Mouse (Mus musculus): Measurements from ENCODE around the gene B3glct. TPM values are rescaled to one million over a fixed set of nuclear protein-coding genes. Genes with fewer than 3 reads are reported as not detected.

Gene B3glct
- total and polyA plus RNA-seq, 2 experiments, result 0.66 to 1.1 TPM

DNA sequence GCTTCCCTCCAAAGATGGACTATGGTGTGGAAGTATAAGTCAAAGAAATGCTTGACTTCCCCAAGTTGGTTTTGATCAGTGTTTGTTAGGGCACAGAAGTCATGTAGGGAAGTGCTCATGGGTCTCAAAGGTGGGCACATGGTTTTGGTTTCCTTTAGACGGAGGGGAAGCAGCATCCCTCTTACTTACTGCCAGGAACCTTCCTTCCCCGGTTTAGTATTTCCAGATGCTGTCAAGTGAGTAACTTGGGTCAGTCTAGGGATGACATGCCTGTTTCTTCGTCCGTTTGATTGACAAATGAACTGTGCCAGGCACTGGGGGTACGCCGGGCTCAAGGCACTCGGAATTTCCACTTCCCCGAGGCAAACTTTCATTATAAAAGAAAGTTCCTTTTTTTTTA is 89.1 kb downstream of the B3glct start:
- no peaks in the 10 kb centered on the region for H3K36me3 ChIP-seq (ENCODE audit: control insufficient read depth, insufficient read depth, low read length)
- H3K9ac ChIP-seq (ENCODE audit: low read depth, low read length), result no peak overlapping the region
- no peak for DNase-seq (ENCODE audit: extremely low read depth, low read depth, low spot score)
- TF ChIP-seq POLR2A (IDR thresholded peaks at IDR 0.05; ENCODE audit: extremely low read depth, insufficient read depth, low read length) (no peak), CTCF (IDR thresholded peaks at IDR 0.05; ENCODE audit: low read depth, low read length) (no peak)
- 82% methylated on average over 8 of the region's 8 CpGs for WGBS
- no peaks in the 10 kb centered on the region for H3K4me1 ChIP-seq (ENCODE audit: control insufficient read depth, insufficient read depth, low read length)
- H3K79me2 ChIP-seq (ENCODE audit: control insufficient read depth, insufficient read depth, low read length), result no peaks in the 10 kb centered on the region
- no peak overlapping the region for H3K27ac ChIP-seq (replicated peaks; ENCODE audit: insufficient read depth, low read depth, low read length)
- H3K27me3 ChIP-seq (ENCODE audit: control insufficient read depth, insufficient read depth, low read length), result no peaks in the 10 kb centered on the region
- H3K4me3 ChIP-seq (ENCODE audit: insufficient read depth, low read depth, low read length), result no peak overlapping the region

DNA sequence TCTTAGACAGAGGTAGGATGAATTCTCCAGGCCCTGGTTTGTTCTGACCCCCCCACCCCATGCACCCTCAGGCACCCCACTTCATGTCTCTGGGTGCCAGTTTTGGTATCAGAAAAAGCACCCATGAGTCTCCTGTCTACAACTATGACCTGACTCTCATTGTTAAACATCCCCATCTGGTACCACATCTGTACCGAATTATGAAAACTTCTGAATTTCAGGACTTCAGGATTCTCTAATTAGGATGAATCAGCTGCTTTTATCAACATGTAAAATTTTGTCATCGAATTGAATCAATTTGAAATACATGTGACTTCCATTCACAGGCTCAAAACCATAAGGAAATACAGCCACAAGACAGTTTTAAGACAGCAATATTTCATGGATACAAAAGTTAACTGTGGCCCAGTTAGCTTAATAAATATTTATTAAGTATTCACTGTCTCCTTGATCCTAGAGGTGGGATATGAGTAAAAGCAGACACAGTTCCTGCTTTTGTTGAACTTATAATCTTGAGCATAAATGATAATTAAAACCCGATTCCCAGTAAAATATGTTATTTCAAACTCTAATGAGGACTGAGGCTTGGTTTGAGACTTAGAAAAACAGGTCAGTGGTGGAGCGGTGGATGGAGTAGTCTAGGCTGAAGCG is 89.7 kb downstream of the B3glct start:
- H3K9ac ChIP-seq (ENCODE audit: low read depth, low read length), result no peak overlapping the region
- H3K27ac ChIP-seq (replicated peaks; ENCODE audit: insufficient read depth, low read depth, low read length), result no peak overlapping the region
- H3K36me3 ChIP-seq (ENCODE audit: control insufficient read depth, insufficient read depth, low read length), result no peaks in the 10 kb centered on the region
- no peak overlapping the region for H3K4me3 ChIP-seq (ENCODE audit: insufficient read depth, low read depth, low read length)
- DNase-seq (ENCODE audit: extremely low read depth, low read depth, low spot score), result no peak
- no peaks in the 10 kb centered on the region for H3K4me1 ChIP-seq (ENCODE audit: control insufficient read depth, insufficient read depth, low read length)
- TF ChIP-seq CTCF (IDR thresholded peaks at IDR 0.05; ENCODE audit: low read depth, low read length), result no peak
- TF ChIP-seq POLR2A (IDR thresholded peaks at IDR 0.05; ENCODE audit: extremely low read depth, insufficient read depth, low read length), result no peak
- H3K79me2 ChIP-seq (ENCODE audit: control insufficient read depth, insufficient read depth, low read length), result no peaks in the 10 kb centered on the region
- no peaks in the 10 kb centered on the region for H3K27me3 ChIP-seq (ENCODE audit: control insufficient read depth, insufficient read depth, low read length)
- 83% methylated on average over 5 of the region's 5 CpGs for WGBS

DNA sequence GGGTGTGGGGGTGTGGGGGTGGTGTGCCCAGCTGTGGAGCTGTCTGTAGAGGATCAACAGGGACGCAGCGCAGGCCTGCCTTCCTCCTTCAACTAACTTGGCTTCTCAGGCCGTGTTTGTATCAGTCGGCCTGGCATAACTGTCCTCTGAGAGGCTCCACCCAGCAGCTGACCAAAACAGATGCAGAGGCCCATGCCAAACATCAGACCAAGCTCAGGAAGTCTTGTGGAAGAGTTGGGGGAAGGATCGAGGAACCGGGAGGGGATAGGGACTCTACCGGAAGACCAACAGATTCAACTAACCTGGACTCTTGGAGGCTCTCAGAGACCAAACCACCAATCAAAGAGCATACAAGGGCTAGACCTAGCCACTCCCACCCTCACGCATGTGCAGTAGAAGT is 91.6 kb downstream of the B3glct start:
- H3K79me2 ChIP-seq (ENCODE audit: control insufficient read depth, insufficient read depth, low read length), result no peaks in the 10 kb centered on the region
- no peaks in the 10 kb centered on the region for H3K27me3 ChIP-seq (ENCODE audit: control insufficient read depth, insufficient read depth, low read length)
- TF ChIP-seq CTCF (IDR thresholded peaks at IDR 0.05; ENCODE audit: low read depth, low read length) (no peak), POLR2A (IDR thresholded peaks at IDR 0.05; ENCODE audit: extremely low read depth, insufficient read depth, low read length) (no peak)
- H3K27ac ChIP-seq (replicated peaks; ENCODE audit: insufficient read depth, low read depth, low read length), result no peak overlapping the region
- 95% methylated on average over 8 of the region's 8 CpGs for WGBS
- H3K4me1 ChIP-seq (ENCODE audit: control insufficient read depth, insufficient read depth, low read length), result no peaks in the 10 kb centered on the region
- no peaks in the 10 kb centered on the region for H3K36me3 ChIP-seq (ENCODE audit: control insufficient read depth, insufficient read depth, low read length)
- H3K9ac ChIP-seq (ENCODE audit: low read depth, low read length), result no peak overlapping the region
- DNase-seq (ENCODE audit: extremely low read depth, low read depth, low spot score), result no peak
- H3K4me3 ChIP-seq (ENCODE audit: insufficient read depth, low read depth, low read length), result no peak overlapping the region

DNA sequence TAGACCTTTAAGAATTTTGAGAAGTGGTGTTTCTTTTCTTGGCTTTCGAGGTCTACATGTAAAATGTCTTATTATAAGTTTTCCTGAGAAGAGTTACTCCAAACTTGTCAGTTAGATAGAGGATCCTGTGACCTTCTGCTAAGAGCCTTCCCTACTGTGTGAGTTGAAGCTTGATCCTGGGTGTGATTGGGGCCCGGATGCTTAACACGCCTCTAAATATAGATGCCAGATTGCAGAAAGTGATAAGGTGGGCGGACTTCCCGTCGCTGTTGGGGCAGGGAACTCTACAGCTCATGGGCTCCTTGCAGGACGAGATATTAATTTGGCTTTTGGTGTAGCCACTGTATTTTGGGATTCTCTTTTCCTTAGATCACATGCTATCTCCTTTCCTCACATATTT is 98.0 kb downstream of the B3glct start:
- Histone ChIP-seq H3K4me1 (ENCODE audit: control insufficient read depth, insufficient read depth, low read length) (no peaks in the 10 kb centered on the region), H3K27me3 (ENCODE audit: control insufficient read depth, insufficient read depth, low read length) (peaks cover 2% of the 10 kb centered on the region; the same call in 1 of the 2 replicates), H3K27ac (replicated peaks; ENCODE audit: insufficient read depth, low read depth, low read length) (no peak overlapping the region), H3K9ac (ENCODE audit: low read depth, low read length) (no peak overlapping the region), H3K79me2 (ENCODE audit: control insufficient read depth, insufficient read depth, low read length) (no peaks in the 10 kb centered on the region), H3K36me3 (ENCODE audit: control insufficient read depth, insufficient read depth, low read length) (no peaks in the 10 kb centered on the region), H3K4me3 (ENCODE audit: insufficient read depth, low read depth, low read length) (no peak overlapping the region)
- TF ChIP-seq POLR2A (IDR thresholded peaks at IDR 0.05; ENCODE audit: extremely low read depth, insufficient read depth, low read length) (no peak), CTCF (IDR thresholded peaks at IDR 0.05; ENCODE audit: low read depth, low read length) (no peak)
- DNase-seq (ENCODE audit: extremely low read depth, low read depth, low spot score), result no peak
- WGBS, result 71% methylated on average over 7 of the region's 7 CpGs

DNA sequence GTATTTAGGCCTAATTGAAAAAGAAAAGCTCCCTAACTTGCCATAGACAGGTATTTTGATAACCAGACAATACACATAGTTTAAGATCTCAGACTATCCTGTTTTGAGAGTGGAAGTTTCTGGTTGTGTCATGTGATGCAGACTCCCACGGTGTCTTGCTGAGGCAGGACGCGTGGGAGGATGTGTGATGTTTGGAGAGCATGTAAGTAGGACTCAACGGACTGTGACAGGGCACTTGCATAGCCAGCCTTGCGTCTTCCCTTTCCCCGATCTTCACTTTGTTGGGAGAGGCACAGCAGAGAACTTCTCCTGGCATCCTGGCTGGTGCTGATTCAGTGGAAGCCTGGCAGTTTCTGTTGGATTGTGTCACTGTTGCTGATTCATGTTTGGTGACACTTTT is 101.7 kb downstream of the B3glct start:
- DNase-seq (ENCODE audit: extremely low read depth, low read depth, low spot score), result no peak
- Histone ChIP-seq H3K27ac (replicated peaks; ENCODE audit: insufficient read depth, low read depth, low read length) (no peak overlapping the region), H3K9ac (ENCODE audit: low read depth, low read length) (no peak overlapping the region), H3K4me3 (ENCODE audit: insufficient read depth, low read depth, low read length) (no peak overlapping the region), H3K36me3 (ENCODE audit: control insufficient read depth, insufficient read depth, low read length) (no peaks in the 10 kb centered on the region), H3K4me1 (ENCODE audit: control insufficient read depth, insufficient read depth, low read length) (no peaks in the 10 kb centered on the region), H3K27me3 (ENCODE audit: control insufficient read depth, insufficient read depth, low read length) (peaks cover 2% of the 10 kb centered on the region; the same call in 1 of the 2 replicates), H3K79me2 (ENCODE audit: control insufficient read depth, insufficient read depth, low read length) (no peaks in the 10 kb centered on the region)
- TF ChIP-seq CTCF (IDR thresholded peaks at IDR 0.05; ENCODE audit: low read depth, low read length) (no peak), POLR2A (IDR thresholded peaks at IDR 0.05; ENCODE audit: extremely low read depth, insufficient read depth, low read length) (no peak)
- 88% methylated on average over 6 of the region's 6 CpGs for WGBS

DNA sequence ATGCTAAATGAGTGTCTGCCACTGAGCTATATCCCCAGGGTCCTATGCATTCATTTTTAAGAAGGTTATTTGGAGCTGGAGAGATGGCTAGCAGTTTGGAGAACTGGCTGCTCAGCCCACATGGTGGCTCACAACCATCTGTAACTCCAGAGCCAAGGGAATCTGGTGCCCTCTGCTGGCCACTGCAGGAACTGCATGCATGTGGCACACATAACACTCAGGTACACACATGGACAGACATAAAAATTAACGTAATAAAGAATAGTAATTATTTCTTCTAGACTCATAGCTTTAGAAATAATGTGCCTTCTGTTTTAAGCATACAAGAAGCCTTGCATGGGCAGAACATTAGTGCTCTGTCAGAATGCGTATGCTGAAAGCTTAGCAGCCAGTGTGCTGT is 102.4 kb downstream of the B3glct start:
- Histone ChIP-seq H3K4me3 (ENCODE audit: insufficient read depth, low read depth, low read length) (no peak overlapping the region), H3K36me3 (ENCODE audit: control insufficient read depth, insufficient read depth, low read length) (no peaks in the 10 kb centered on the region), H3K79me2 (ENCODE audit: control insufficient read depth, insufficient read depth, low read length) (no peaks in the 10 kb centered on the region), H3K27me3 (ENCODE audit: control insufficient read depth, insufficient read depth, low read length) (peaks cover 2% of the 10 kb centered on the region; the same call in 1 of the 2 replicates), H3K4me1 (ENCODE audit: control insufficient read depth, insufficient read depth, low read length) (no peaks in the 10 kb centered on the region), H3K27ac (replicated peaks; ENCODE audit: insufficient read depth, low read depth, low read length) (no peak overlapping the region), H3K9ac (ENCODE audit: low read depth, low read length) (no peak overlapping the region)
- TF ChIP-seq POLR2A (IDR thresholded peaks at IDR 0.05; ENCODE audit: extremely low read depth, insufficient read depth, low read length), result no peak
- peak; percentile 53 for TF ChIP-seq CTCF (IDR thresholded peaks at IDR 0.05; ENCODE audit: low read depth, low read length)
- WGBS, result 96% methylated on average over 2 of the region's 2 CpGs
- DNase-seq (ENCODE audit: extremely low read depth, low read depth, low spot score), result no peak
